Mouse (Mus musculus): ENCODE measurements around the gene Col8a2.

Col8a2 gene

GRCm38 (mm10) chr4:126286492-126286891 lies at the start of gene Col8a2:
Col8a2 (plus strand) TSS chr4:126286793.
- no peak for DNase-seq (ENCODE audit: low read depth, low spot score)

DNA sequence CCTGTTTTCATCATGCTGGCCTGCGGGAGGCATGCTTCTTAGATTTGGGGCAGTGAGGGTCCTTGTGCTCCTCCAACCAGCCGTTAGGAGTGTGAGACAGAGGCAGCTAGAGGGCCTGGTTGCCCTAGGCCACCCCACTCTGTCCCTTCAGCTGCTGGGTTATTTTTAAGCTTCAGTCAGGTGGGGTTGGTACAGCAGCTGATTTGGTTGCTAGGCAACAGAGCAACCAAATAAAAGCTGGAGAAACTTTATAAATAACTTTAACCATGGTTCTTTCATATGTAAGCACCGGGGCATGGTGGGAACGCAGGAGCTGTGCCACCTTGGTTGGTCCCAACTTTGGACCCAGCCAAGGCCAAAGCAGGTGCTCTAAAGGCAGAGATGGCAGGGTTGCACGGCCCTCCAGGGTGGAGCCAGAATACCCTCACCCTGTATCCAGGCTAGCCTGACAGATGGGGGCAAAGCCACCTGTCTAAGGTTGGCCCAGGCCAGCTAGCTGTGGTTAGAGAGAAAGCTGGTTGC lies 48.8 kb upstream of the Col8a2 start:
- peak; percentile 29 for DNase-seq (ENCODE audit: low read depth, low spot score)

- no peak for DNase-seq (ENCODE audit: low read depth, low spot score)
Measured at GRCm38 (mm10) chr4:126239862-126240475, 46.6 kb upstream of the Col8a2 start.

DNA sequence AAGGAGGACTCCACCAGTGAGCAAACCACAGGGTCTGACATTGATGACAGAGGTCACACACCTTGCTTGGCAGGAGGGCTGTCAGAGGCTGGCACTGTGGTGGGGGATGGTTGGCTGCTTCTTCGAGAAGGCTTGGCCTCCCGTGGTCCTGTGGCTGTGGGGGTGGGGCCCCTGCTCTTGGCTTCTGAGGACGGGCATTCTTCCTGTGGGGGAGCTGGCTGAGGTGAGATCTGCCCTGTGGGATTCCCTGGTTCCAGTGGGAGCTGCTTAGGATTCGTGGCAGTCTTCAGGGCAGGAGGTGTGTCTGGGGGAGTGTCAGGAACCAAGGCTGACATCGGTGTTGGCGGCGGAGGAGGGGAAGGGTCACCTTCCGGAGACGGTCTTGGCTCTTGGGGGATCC lies 44.6 kb upstream of the Col8a2 start:
- no peak for DNase-seq (ENCODE audit: low read depth, low spot score)

DNA sequence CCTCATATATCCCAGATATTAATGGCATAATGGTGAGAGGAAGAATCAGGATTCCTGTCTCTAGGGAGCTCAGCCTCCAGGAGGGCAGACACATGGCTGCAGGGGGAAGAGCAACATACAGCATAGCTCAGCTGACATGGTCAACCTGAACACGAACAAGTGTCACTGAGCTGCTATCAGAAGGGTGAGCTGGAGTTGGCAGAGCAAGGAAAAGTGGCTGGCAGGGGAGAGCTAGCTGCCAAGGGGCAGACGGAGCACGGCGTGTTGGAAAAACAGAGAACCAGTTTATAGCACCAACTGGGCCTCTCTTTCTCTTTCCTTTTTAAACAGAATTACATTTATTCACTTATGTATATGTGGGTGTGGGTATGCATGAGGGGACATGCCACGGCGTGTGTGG lies 44.1 kb upstream of the Col8a2 start:
- DNase-seq (ENCODE audit: low read depth, low spot score) = no peak

DNA sequence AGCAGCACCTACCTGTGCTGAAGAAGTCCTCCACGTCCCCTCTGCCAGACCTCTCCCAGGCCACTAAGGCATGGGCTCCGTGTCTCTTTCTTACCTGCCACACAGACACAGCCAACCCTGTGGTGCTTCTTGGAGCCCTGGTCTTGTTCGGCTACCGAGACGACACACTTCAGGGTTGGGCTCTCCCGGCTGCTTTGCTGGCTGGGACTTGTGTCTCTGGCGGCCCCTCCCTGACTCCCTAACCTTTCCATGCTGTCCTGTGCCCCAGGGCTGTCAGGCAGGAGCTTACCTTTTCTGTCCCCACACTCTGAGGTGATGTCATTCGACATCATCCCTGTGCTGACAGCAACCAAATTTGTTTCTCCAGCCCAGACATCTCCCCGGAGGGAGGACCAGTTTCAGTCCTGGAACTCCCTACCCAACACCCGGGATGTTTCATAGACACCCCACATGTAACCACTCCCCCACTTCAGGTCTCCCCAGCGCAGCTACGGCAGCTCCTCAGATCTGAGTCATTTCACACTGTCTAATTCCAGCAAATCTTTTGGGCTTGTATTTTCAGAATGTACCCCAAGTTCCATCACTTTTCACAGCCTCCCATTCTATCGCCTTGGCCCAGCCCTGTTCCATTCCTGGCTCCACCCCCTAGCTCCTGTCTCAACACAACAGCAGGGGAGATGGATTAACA lies 40.2 kb upstream of the Col8a2 start:
- DNase-seq (ENCODE audit: low read depth, low spot score) = no peak

DNA sequence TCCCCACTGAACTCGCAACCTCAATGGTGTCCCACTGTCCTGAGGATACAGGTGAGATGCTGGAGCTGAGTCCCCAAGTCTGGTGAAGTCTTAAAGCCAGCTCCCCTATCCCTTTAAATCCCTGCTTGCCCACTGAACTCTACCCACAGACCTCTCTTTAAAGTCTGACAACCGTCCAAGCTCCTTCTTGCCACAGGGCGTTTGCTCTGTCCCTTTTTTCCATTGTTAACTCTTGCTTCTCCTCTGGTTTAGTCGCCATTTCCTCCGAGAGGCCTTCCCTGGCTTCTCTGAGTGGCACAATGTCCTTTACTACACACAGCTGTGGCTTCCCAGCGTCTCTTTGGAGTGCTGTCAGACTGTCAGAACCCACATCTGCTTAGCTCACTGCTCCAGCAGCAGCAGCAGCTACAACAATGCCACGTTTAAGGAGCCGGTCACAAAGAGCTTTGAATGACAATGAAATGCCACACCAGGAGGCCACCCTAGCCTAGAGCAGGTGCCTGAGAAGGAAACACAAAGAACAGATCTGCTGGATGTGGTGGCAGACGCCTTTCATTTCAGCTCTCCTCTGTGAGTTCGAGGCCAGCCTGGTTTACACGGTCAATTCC lies 38.2 kb upstream of the Col8a2 start:
- no peak for DNase-seq (ENCODE audit: low read depth, low spot score)

- no peak for DNase-seq (ENCODE audit: low read depth, low spot score)
Measured at GRCm38 (mm10) chr4:126250659-126251058, 35.9 kb upstream of the Col8a2 start.

DNA sequence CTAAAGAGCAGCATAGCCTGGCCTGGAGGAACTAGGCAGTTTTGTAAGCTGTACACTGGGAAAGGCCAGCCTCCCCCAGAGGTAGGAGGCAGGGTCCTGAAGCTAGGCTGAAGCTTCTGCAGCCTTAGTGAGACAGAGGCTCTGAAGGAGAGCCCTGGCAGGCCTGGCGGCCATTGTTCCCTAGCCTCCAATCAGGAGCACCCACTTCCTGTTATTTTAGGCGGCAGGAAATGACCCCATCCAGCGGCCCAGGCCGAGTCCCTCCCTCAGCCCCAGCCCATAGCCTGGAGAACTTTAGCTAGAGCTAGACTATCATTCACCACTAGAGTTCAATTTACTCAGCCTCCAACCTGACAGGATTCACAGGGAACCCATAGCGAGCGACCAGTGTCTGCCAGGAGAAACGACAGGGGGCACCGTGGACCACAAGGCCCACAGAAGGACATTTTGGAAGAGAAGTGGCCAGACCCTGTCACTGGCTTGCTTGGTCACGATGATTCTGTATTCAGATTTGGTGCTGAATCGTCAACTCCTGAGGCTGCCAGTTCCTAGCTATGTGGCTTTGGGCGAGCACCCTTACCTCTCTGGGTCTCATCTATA lies 34.8 kb upstream of the Col8a2 start:
- DNase-seq (ENCODE audit: low read depth, low spot score) = peak; percentile 35

DNA sequence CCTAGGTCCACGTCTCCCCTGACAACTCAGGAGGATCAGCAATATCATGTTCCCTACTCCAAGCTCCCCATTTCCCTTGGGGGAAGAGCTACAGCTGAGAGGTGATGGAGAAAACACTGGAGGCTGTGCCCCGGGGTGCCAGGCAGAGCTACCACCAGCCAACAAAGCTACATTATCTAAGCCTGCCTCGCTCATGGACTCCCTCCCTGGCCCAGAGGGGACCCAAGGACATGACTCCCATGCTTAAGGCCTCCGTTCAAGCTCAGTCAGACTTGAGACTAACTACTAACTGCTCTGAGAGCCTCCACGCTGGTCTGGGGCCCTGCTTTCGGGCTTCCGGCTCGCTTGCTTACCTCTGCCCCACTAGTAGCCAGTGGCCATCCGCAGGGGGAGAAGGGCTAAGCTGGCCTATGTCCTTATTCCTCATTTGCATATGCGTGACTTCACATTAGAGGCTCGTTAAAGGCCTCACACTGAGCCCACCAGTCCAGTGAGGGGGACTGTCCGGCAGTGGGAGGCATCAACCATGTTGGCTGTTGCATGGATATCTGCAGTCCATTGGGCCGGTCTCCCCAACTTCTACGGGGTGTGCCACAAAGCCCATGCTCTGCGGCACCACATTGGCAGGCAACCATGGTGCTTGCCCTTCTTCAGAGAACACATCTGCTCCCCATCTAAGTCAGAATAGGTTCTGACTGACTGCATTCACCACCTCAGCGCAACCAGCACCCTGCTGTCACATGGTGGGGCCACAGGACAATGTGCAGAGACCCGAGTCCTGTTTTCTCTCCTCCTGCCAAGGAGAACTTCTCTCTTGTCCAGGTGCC lies 34.0 kb upstream of the Col8a2 start:
- no peak for DNase-seq (ENCODE audit: low read depth, low spot score)

GRCm38 (mm10) chr4:126253637-126254272 lies 32.8 kb upstream of the Col8a2 start:
- DNase-seq (ENCODE audit: low read depth, low spot score) = peak; percentile 85

- peak; percentile 26 for DNase-seq (ENCODE audit: low read depth, low spot score)
Measured at GRCm38 (mm10) chr4:126254315-126255112, 32.1 kb upstream of the Col8a2 start.

DNA sequence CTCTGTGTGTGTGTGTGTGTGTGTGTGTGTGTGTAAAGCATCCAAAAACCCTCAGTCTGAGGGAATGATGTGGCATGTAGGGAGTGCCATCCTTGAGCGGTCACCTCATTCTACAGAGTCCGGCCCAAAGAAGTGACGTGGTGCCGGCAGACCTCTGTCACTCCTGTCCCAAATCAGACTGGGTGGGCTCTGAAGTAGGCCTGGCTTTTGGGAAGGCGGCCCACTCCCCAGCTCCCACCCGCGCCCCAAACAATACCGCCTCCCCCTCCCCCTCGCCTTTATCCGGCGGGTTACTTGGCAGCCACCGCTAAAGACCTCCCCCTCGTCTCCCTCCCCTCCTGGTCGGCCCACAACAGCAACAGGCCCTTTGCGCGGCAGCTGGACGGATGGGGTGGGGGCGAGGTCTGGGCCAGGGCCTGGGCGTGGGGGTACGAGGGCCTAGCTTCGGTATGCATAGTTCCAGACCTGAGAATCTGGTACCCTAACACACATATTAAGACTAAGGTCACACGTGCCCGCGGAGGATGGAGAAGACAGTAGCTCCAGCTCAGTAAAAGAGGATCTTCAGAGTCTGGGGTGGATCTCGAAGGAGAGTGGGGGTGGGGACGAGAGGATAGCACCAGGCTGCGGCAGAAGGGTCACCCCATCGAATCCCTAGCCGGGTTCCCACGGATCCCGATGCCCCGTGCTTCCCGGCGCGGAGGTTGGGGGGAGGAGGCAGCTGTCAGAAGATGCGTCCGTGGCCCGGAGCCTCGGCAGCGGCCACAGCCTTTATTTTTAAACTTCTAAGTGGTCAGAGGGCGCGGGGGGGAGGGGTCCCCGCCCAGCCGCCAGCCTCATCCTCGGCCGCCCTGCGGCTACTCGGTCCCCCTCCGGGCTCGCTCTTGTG lies 31.2 kb upstream of the Col8a2 start:
- peak; percentile 54 for DNase-seq (ENCODE audit: low read depth, low spot score)

DNA sequence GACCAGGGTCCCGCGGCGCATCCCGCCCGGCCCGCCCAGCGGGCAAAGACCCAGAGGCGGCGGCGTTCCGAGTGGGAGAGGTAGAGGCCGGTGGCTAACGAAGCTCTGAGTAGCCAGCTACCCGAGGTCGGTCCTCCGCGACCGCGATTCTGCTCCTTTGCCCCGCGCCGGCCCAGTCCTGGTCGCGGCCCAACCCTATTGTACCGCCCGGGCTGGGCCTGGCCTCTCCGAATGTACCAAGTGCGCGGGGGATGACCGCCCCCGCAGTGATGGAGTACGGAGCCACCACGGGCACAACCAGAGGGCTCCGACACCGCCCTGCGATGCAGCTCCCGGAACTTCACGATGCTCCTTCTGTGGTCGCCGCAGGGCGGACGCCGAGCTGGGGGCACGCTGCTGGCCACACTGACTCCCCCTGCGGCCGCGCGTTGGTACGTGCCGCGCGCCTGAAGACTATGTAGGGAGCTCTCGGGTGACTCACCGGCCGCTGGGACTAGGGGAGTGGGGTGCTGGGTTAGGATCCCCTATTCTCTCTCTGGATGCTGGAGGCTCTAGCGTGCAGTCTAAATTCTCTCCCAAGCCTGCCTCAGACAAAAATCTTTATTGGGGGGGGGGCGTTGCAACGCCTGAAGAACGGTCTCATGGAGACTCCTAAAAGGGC lies 30.3 kb upstream of the Col8a2 start, which contains the start of gene Map7d1:
TSS of gene Map7d1 (minus strand) at position 213 of the 661 bp plus-strand sequence.
- peak; percentile 92 for DNase-seq (ENCODE audit: low read depth, low spot score)

DNA sequence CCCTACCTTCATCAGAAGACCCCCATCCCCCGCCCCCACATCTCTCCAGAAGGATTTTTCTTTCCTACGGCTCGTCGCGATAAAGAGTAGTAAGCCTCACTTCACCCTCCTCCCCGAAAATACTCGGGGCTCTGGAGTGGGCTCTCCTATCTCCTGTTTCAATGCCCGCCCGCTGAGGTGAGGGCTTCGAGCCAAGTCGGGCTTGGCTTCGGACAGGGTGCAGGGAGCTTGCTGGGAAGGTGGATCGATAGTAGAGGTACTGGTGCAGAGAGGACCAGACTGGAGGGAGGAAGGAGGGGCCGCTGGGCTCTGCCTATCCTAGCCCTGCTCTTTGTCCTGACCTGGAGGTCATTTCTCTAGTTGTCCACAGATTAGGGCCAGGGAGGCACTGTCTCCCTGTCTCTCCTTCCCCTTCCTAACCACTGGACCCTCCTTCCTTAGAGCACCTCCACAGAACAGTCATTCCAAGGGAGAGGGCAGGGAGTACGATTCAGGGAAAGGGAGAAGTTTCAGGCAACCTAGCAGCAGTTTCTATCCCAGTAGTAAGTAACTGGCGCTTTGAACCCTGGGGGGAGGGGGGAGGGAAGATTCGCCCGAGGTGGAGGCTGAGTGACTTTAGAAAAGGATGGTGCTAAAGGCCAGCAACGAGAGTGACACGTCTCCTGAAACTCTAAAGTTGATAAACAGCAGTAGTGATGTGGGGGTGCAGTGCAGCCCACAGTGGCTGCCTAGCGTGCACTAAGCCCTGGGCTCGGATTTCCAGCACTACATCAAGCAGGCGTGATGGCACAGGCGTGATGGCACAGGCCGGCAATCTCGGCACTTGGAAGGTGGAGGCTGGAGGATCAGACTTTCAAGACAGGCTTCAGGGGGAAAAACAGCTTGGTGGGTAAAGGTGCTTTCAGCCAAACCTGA lies 29.4 kb upstream of the Col8a2 start:
- DNase-seq (ENCODE audit: low read depth, low spot score) = peak; percentile 36

DNA sequence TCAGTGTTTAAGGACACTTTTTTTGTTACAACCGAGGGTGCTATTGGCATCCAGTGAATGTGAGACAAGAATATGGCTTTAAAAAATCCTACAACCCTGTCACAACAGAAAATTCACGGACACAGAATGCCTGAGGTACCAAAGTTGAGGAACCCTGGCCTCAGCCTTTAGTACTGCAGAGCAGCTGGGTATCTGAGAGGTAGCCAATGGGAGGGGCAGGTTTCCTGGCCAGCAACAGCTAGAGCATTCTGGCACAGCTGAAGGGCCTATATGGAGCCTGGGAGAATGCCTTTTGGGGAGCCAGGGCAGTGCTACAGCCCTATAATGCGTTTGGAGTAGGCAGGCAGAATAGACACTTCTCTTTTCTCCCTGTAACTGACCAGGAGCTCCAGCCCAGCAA lies 27.5 kb upstream of the Col8a2 start:
- peak; percentile 34 for DNase-seq (ENCODE audit: low read depth, low spot score)

- peak; percentile 87 for DNase-seq (ENCODE audit: low read depth, low spot score)
Measured at GRCm38 (mm10) chr4:126259523-126260160, 27.0 kb upstream of the Col8a2 start.

Measured in CD4-positive helper T cell, adult 2 months (primary cell).